Mouse (Mus musculus) cerebellum, adult 2 months (tissue): ENCODE measurements at regions not wholly inside any gene's neighbourhood (a gene's known extent, or its start where the extent isn't known, plus 50 kb on each side); places are given as distances from the start of the nearest gene placed in this dataset.
A peak's percentile ranks its signal among the peaks of the same experiment; 100 is the strongest.

ENCODE experiments used
- DNase-seq, 2 experiments: peaks; one replicate each; pipeline ENCODE4 v3.0.0; 2021
- H3K27ac ChIP-seq: fragments of 200-500 bp; 2 replicates; pipeline ENCODE4 v1.5.1; 2012; ENCODE audit warnings: low read length, control low read depth, inconsistent platforms; ENCODE audit not compliant: insufficient read depth
- H3K27me3 ChIP-seq: fragments of 200-500 bp; 2 replicates; pipeline ENCODE4 v1.6.1; 2012; ENCODE audit warnings: inconsistent platforms, mild to moderate bottlenecking, low read length, moderate library complexity; ENCODE audit not compliant: control insufficient read depth, insufficient read depth
- H3K4me1 ChIP-seq: fragments of 200-500 bp; 2 replicates; pipeline ENCODE4 v1.6.1; 2011; ENCODE audit warnings: low read length; ENCODE audit not compliant: control insufficient read depth, insufficient read depth
- H3K4me3 ChIP-seq: fragments of 200-500 bp; replicated peaks from 2 replicates; pipeline ENCODE3; 2011; ENCODE audit warnings: mild to moderate bottlenecking, low read depth, low read length, control low read depth; ENCODE audit not compliant: insufficient read depth
- CTCF ChIP-seq: fragments of 200-500 bp; IDR thresholded peaks from 2 replicates; pipeline ENCODE4 v1.5.1; 2011; ENCODE audit warnings: low read depth, mild to moderate bottlenecking, control low read depth, low read length, moderate library complexity, borderline replicate concordance; ENCODE audit not compliant: insufficient read depth
- POLR2A ChIP-seq: fragments of 200-500 bp; IDR thresholded peaks from 2 replicates; pipeline ENCODE4 v1.6.1; 2011; ENCODE audit warnings: low read length, control low read depth, borderline replicate concordance; ENCODE audit not compliant: insufficient read depth
- WGBS: fragments of 180-500 bp; shearing (Covaris S2); methylation state at CpG from one replicate; pipeline ENCODE4 v1.1.7; 2018; 5-methylcytosine and 5-hydroxymethylcytosine counted together

DNA sequence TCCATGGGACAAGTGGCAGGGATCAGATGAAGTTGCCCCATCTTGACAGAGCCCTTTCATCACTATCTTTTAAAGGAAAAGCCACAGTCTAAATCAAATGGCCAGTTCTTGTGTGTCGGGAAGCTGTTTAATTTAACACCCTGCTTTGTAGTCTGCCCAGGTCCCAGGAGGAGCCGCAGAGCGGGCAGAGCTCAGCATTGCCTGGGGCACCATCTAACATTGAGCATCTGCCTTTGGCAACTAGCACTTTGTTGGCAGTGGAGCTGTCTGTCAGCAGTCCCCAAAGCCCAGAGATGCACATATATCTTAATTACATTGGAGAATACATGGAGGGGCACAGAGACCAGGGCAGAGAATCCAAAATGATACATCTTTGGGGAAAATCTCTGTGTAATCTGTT is 208.4 kb downstream of the Stk31 start:
- H3K27ac ChIP-seq: no peak overlapping the region

GRCm38 (mm10) chr6:49606028-49606427 is 210.6 kb downstream of the Stk31 start:
- Histone ChIP-seq H3K27me3 (no peaks in the 10 kb centered on the region; the same call in 1 of the 2 replicates), H3K4me1 (no peaks in the 10 kb centered on the region), H3K4me3 (no peak overlapping the region), H3K27ac (no peak overlapping the region)
- DNase-seq: no peak
- WGBS: 4% methylated on average over 1 of the region's 1 CpGs
- TF ChIP-seq POLR2A (no peak), CTCF (no peak)

More for the DNA sequence above, 208.4 kb downstream of the Stk31 start:
- no peak for TF ChIP-seq CTCF
- no peak for TF ChIP-seq POLR2A
- 56% methylated on average over 3 of the region's 3 CpGs for WGBS
- H3K27me3 ChIP-seq: no peaks in the 10 kb centered on the region; the same call in 1 of the 2 replicates
- DNase-seq: no peak
- no peaks in the 10 kb centered on the region for H3K4me1 ChIP-seq
- no peak overlapping the region for H3K4me3 ChIP-seq

DNA sequence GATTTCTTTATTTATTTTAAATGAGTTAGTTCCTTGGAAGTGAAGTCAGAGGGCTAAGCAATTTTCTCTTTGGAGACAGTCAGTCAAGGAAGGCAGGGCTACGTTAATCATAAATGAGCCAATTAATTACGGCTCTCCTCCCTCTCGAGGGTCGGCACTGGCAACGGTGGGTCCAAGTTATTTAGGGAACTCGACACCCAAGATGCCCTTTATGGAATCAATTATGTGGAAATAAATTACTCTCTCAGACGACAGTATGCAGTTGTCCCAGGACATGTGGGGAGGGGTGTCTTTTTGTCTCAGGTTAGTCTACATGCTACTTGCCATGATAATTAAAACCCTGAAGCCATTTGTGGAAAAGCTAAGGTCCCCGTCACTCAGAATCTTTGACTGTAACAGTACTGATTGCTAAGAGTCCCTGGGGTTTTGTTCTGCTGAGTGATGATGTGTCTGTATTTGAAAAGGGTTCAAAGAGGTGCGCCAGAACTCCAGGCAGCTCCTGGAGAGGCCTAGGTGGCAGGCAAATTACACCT is 211.3 kb downstream of the Stk31 start:
- 47% methylated on average over 9 of the region's 9 CpGs for WGBS
- H3K4me1 ChIP-seq: no peaks in the 10 kb centered on the region
- H3K27me3 ChIP-seq: no peaks in the 10 kb centered on the region; the same call in 1 of the 2 replicates
- no peak for TF ChIP-seq CTCF
- no peak for TF ChIP-seq POLR2A
- no peak for DNase-seq
- H3K27ac ChIP-seq: no peak overlapping the region
- no peak overlapping the region for H3K4me3 ChIP-seq

GRCm38 (mm10) chr6:49624080-49624479 is 198.4 kb upstream of the Npy start:
- no peak for DNase-seq
- no peaks in the 10 kb centered on the region for H3K4me1 ChIP-seq
- no peak overlapping the region for H3K4me3 ChIP-seq
- no peaks in the 10 kb centered on the region; the same call in 1 of the 2 replicates for H3K27me3 ChIP-seq
- WGBS: 74% methylated on average over 2 of the region's 2 CpGs
- no peak overlapping the region for H3K27ac ChIP-seq
- TF ChIP-seq POLR2A (no peak), CTCF (no peak)

DNA sequence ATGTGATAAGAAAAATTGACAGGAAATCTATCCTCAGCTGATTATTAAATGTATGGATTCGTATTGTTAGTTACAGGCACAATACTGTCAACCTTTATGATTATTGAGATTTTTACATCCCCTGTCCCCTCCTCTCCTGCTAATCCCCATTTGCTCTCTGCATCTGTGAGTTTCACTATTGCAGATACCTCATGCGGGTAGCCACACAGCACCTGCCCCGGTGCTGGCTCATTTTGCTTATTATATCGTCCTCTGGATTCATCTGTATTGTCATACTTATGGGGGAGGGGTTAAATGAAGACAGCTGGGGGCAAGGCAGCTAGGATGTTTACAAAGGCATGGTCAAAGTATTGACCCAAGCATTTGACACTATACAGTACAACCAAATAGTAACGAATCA is 197.9 kb upstream of the Npy start:
- no peak overlapping the region for H3K4me3 ChIP-seq
- TF ChIP-seq CTCF (no peak), POLR2A (no peak)
- H3K27ac ChIP-seq: no peak overlapping the region
- DNase-seq: no peak
- 75% methylated on average over 5 of the region's 5 CpGs for WGBS
- no peaks in the 10 kb centered on the region for H3K4me1 ChIP-seq
- H3K27me3 ChIP-seq: no peaks in the 10 kb centered on the region; the same call in 1 of the 2 replicates

DNA sequence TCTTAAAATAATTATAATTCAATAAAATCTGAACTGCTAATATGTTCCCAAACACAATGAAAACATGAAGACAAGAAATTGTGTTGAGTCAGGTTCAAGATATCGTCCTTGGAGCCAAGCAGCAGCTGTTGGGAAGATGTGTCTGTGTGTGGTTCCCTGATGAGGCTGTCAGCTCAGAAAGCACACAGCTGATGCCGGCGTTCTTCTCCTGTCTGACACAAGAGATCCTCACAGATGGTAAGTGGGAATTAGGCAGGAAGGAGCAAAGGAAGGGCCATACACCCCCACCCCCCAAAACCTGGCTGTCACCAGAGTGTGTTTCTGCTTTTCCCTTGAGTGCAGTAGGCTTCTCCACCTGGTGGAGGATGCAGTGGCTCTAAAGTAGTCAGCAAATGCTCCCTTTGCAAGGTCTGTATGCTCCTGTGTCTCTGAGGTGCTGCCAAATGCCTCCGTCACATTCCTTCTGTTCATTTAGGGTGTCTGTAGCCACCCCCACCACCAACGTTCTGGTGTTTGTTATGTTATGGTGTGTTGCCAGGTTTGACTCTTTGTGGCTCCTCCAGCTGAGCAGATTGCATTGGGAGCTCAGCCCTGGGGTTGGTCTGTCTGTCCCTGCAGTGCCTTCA is 188.9 kb upstream of the Npy start:
- H3K4me3 ChIP-seq: no peak overlapping the region
- H3K27me3 ChIP-seq: no peaks in the 10 kb centered on the region
- no peak overlapping the region for H3K27ac ChIP-seq
- TF ChIP-seq CTCF: no peak
- no peak for TF ChIP-seq POLR2A
- WGBS: 25% methylated on average over 5 of the region's 5 CpGs
- peak in 1 of 2 experiments; percentile 6 for DNase-seq
- H3K4me1 ChIP-seq: no peaks in the 10 kb centered on the region

DNA sequence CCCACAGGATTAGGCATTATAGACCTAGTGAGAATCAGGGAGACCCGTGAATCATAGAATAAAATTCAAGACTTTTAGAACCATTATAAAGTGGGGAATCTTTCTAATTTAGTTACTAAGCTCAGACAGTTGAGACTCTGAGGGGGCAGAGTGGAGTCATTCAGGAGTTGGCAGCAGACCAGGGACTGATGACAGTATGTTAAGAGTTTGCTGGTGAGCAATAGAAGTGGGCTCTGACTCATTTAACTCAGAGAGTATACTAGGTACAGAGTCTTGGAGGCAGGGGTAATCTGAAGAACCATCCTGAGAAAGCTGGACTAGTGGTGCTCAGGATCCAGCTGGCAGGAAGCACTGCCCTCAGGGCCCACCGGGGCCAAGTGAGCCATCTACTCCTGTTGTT is 184.9 kb upstream of the Npy start:
- no peak for DNase-seq
- Histone ChIP-seq H3K4me3 (no peak overlapping the region), H3K27me3 (no peaks in the 10 kb centered on the region), H3K27ac (no peak overlapping the region), H3K4me1 (no peaks in the 10 kb centered on the region)
- 44% methylated on average over 2 of the region's 2 CpGs for WGBS
- TF ChIP-seq POLR2A: no peak
- TF ChIP-seq CTCF: no peak

DNA sequence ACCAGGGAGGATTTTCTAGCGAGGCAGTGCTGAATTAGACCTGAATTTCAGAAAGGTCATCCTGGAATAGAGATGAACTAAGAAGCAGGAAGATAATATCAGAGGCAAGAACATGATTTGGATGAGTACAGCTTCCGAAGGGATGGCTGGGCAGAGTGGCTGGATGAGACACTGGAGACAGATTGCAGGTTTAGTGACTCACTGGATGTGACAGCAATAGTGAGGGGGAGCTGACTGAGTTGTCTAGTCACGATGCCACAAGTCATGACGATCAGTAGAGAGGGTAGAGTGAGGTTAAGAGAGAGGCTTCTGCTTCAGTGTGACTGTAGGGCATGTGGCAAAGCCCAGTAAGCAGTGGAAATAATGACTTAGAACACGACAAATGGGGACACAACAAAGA is 181.3 kb upstream of the Npy start:
- WGBS: 80% methylated on average over 5 of the region's 5 CpGs
- no peak for DNase-seq
- Histone ChIP-seq H3K4me1 (no peaks in the 10 kb centered on the region), H3K27ac (no peak overlapping the region), H3K4me3 (no peak overlapping the region), H3K27me3 (no peaks in the 10 kb centered on the region)
- TF ChIP-seq POLR2A (no peak), CTCF (no peak)
